Mouse (Mus musculus): ENCODE measurements around the gene Mnt.
A peak's percentile ranks its signal among the peaks of the same experiment; 100 is the strongest.

Gene Mnt

DNA sequence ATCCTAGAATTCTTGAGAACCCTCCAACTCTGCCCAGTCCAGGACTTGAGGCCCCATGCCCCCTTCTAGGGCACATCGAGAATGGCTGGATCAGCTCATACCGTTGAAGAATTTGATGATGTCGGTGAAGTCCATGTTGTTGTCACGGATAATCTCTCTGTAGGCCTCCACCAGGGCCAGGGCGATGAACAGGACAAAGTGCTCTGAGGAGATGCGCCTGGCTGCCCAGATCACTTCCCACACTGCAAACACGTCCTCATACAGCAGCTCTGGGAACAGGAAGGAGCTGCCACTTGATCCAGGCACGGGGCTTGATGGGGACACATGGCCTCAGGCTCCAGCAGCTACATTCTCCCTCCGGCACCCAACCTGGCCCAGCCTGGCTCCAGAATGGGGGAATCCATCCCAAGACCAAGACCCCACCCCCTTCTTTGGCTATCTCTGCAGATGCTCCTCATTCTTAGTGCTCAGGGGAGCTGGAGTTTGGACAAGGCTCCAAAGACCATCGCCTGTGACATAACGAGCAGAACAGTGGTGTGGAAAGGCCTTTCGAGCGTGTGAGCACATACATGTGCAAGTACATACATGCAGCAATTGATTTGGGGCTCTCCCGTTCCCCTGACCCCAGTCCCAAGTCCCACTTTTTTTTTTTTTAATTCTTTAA, 20.4 kb downstream of the Mnt start:
- DNase-seq: no peak

- no peak for DNase-seq
These were observed 27.0 kb downstream of the Mnt start for GRCm38 (mm10) chr11:74857756-74858155.

DNA sequence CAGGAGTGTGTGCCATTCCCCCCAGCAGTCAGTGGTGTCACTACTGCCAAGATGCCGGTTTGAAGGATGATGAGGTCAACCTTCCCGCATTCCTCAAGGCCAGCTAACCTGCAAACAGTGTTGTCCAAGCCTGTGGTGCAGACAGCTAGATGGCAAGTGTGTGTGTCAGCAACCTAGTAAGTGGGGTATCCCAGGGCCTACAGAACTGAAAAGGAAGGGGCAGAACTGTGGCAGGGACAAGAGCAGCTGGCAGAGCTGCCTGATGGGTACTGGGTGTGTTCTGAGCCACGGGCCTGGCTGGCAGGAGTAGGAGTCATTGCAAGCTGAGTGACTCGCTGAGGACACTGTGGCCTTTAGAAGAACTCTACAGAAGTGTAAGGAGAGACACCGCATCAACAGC, 31.4 kb downstream of the Mnt start:
- no peak for DNase-seq

DNA sequence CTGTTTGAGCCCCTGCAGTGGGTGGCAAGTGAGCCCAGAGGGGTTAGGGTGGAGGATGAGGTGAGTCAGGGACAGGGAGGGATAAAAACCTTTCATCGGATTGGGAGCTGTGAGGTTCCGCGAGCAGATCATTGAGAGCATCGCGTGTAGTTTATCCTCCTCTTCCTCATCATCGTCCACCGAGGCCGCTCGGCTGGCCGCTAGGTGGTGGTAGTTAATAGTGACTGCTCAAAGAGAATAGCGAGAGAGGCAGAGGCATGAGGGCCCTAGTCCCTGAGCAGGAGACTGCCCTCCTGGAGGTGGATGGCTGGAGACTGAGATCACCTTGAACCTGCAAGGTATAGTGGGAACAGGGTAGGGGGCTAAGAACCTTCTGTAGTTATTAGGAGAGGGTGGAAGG, 32.8 kb downstream of the Mnt start:
- DNase-seq: peak; percentile 73

DNA sequence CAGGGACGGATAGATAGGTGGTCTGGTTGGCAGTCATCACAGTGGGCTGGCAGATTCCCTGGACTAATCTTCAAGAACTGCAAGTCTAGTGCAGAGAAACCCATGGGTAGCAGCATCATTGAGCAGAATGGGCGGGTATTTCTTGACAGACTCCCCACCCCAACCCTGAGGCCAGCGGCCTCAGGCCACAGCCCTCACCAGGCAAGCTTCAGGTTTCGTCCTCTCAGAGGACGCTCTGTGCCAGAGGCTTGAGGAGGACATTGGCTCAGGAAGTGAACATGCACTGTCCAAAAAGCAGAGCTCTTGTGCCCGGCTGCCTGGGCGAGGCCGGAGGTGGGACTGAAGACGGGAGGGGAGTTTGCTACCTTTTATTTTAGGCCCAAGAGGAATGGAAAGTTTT, 33.7 kb downstream of the Mnt start:
- DNase-seq: no peak

GRCm38 (mm10) chr11:74865252-74865651, 34.5 kb downstream of the Mnt start:
- DNase-seq: no peak

DNA sequence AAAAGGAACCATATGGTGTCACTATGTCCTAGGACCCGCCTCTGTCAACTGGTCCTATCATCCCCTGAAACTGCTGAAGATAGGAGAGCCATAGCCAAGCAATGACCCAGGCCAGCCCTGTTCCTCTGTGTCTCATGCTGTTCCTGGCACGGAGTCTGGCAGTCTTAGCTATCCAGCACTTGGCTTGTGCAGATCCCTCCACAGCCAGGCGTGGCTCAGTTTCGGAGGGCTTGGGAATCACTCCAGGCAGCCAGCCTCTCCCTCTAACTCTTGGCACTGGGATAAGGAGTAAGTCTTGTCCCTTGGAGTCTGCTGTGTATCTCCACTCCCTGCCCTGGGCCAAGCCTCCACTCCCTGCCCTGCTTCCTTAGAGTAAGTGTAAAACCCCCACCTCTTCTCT, 35.9 kb downstream of the Mnt start:
- DNase-seq: peak; percentile 95 to 96

DNA sequence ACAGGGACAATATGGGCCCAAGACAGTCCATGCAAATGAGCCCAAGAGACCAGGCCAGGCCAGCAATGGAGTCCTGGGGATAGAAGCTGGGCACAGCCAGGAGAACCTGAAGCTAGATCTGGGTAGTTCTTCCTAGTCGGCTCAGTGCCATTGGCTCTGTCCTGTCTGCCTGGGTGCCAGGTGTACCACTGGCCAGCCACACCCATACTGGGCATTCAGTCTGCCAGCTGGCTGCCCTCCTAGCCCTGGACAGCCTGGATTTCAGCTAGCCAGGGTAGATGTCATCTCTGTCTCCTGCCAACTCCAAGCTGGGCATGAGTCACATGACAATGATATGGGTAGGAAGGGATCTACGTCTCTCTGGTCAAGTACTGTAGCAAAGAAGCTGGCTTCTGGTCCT, 36.5 kb downstream of the Mnt start:
- DNase-seq: peak; percentile 97 to 98

GRCm38 (mm10) chr11:74868046-74868760, 37.5 kb downstream of the Mnt start:
- DNase-seq: peak; percentile 76 to 78

GRCm38 (mm10) chr11:74869603-74870002, 38.9 kb downstream of the Mnt start:
- no peak for DNase-seq

- DNase-seq: no peak
These were observed 39.8 kb downstream of the Mnt start for GRCm38 (mm10) chr11:74870544-74870943.

DNA sequence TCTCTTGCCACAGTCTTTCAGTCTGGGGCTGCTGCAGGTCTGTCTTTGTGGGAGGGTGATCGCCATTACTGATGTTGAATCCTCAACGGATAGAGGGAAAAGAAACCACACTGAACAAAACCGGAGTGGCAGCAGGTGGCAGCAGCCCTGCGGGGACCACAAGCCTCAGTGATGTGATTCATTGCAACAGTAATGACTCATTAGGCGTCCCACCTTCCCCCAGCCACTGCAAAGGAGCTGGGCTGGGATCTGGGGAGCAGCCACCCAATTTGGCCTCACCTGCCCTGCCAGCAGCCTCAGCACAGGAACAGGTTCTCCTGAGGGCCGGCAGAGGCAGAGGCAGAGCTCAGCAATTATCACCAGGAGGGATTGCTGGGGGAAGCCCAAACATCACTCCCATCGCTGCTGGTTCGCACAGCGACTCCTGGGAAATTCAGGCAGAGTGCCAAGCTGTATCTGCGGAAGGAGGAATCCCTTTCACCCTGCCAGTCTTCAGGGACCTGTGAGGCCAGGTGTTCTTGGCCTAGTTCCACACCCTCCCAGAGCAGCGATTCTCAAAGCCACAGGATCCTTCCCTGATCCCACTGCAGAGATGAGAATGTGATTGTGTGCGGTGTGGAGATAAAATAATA, 40.4 kb downstream of the Mnt start:
- peak in 1 of 2 experiments; percentile 53 for DNase-seq

DNA sequence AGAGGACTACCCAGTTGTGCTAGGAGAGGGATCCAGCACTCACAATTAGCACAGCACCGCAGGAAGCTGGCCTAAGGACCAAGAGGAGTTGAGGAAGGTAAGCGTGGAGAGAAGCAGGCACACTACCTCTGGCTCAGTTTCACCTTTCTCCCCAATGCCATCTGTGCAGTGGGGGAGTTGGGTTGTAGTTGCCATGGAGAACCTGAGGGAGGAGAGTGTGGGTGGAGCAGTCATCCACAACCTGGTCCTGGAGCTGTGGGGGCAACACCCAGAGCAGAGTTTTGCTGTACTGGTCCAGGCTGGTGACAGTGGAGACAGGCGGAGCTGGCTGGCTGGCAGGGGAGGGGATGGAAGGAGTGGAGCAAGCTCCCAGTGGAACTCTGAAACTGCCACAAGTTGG, 43.9 kb downstream of the Mnt start:
- DNase-seq: peak; percentile 54 to 65

GRCm38 (mm10) chr11:74876801-74877200, 46.1 kb downstream of the Mnt start:
- DNase-seq: peak; percentile 86

GRCm38 (mm10) chr11:74880999-74881398, 50.3 kb downstream of the Mnt start:
- no peak for DNase-seq

DNA sequence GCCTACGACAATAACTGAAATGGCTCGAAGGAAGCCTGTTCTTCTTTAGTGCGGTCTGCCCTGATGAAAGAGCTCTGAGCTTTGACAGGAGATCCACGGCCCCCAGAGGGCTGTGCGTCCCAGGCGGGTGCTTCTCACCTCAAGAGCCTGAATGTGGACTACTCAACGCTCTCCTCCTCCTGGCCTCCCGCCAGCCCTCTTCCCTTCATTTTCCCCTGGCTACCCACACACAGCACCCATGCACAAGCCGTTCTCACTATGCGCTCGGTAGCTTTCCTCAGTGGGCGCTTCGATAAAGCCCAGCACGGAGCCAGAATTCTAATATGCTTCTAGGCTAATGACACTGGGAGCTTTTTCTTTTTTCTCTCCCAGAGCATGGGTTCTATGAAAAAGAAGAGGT, 51.3 kb downstream of the Mnt start:
- peak in 1 of 2 experiments; percentile 44 for DNase-seq

DNA sequence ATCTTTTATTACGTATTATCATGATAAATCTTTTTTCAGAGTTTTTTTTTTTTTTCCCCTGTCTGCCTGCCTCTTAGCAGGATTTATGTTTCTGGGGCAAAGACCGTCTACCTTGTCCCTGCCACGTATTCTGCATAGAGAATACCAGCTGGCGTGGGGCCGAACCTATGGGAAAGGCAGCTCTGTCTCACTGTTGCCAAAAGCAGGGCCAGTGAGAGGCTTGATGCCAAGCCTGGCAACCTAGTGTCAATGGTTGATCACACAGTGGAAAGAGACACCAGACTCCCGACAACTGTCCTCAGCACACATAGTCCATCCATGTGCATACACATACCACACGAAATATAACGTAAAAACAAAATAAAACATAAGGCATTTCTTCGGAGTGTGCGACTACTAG, 52.4 kb downstream of the Mnt start:
- peak; percentile 93 to 96 for DNase-seq

DNA sequence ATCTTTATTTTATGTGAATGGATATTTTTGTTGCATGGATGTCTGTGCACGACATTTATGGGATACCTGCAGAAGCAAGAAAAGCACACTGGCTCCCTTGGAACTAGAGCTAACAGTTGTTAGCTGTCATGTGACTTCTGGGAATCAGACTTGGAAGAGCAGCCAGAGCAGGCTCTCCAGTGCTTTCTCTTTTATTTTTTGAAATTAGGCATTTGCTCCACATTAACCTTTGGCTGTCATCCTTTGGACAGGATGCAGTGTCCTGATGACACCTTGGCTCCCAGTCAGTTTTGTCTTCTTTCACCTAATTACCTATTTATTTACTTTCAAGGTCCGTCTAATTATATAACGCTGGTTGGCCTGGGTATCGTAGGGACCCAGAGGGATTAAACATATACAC, 63.9 kb downstream of the Mnt start:
- no peak for DNase-seq
